Mouse (Mus musculus) heart, embryonic 13.5 days (tissue): ENCODE measurements at regions not wholly inside any gene's neighbourhood (a gene's known extent, or its start where the extent isn't known, plus 50 kb on each side); places are given as distances from the start of the nearest gene placed in this dataset.

Experiments
- ATAC-seq: fragments of 200-750 bp; cut with Nextera tagmentation; 2 replicates; pipeline ENCODE4 v1.8.0; 2017; ENCODE audit warnings: moderate TSS enrichment; ENCODE audit not compliant: insufficient number of reproducible peaks, low FRiP score, low TSS enrichment; ENCODE audit errors: extremely low read depth
- H3K27ac ChIP-seq: fragments of 300-500 bp; sonication (generic); replicated peaks from 2 replicates; pipeline ENCODE4 v1.5.1; 2015; ENCODE audit warnings: moderate library complexity, mild to moderate bottlenecking, inconsistent platforms
- H3K27me3 ChIP-seq: fragments of 300-500 bp; sonication (generic); replicated peaks from 2 replicates; pipeline ENCODE4 v1.6.1; 2015; ENCODE audit warnings: mild to moderate bottlenecking, inconsistent platforms
- H3K36me3 ChIP-seq: fragments of 300-500 bp; sonication (generic); 2 replicates; pipeline ENCODE4 v1.6.1; 2015; ENCODE audit warnings: mild to moderate bottlenecking, inconsistent platforms
- H3K4me1 ChIP-seq: fragments of 300-500 bp; sonication (generic); 2 replicates; pipeline ENCODE4 v1.6.1; 2015; ENCODE audit warnings: inconsistent platforms
- H3K4me2 ChIP-seq: fragments of 300-500 bp; sonication (generic); 2 replicates; pipeline ENCODE4 v1.6.1; 2015; ENCODE audit warnings: inconsistent platforms, mild to moderate bottlenecking, moderate library complexity
- H3K4me3 ChIP-seq: fragments of 300-500 bp; sonication (generic); 2 replicates; pipeline ENCODE4 v1.5.1; 2015; ENCODE audit warnings: moderate library complexity, mild to moderate bottlenecking, inconsistent platforms
- H3K9ac ChIP-seq: fragments of 300-500 bp; sonication (generic); 2 replicates; pipeline ENCODE4 v1.6.1; 2015; ENCODE audit warnings: inconsistent platforms, mild to moderate bottlenecking, moderate library complexity
- H3K9me3 ChIP-seq: fragments of 300-500 bp; sonication (generic); 2 replicates; pipeline ENCODE4 v1.6.1; 2016; ENCODE audit warnings: inconsistent platforms
- WGBS: fragments of 180-500 bp; shearing (Covaris S2); methylation state at CpG from one replicate; pipeline ENCODE4 v1.1.7; 2015; ENCODE audit warnings: mixed read lengths; 5-methylcytosine and 5-hydroxymethylcytosine counted together

DNA sequence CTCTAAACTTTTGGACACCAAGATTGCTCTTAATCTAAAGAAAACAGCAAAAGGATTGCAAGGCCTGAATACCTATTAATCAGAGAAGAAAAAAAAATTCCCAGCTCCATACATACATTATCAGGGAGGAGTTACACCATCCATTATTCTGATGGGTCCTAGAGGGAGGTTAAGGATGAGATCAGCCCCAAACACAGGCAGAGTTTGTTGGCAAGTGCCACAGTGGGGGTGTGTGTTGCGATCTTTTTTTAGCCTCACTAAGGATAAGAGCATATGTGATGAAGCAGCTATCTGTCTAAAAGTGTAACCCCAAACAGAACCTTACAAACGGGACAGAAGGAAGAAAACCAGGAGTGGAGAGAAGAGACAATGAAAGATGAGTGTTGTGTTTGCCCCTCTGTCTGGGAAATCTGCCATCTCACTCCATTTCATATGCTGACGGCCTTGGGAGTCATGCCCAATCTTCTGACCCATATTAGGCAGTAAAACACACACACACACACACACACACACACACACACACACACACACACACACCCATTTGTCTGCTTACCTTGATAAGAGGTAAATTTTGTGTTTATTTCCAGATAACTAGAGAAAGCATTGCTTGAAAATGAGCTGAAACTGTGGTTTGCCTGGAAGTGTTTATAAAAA lies 61.4 kb upstream of the Adamts9 start:
- Histone ChIP-seq H3K4me2 (no peak overlapping the region), H3K27ac (peak overlapping the region; percentile 33)
- WGBS: 20% methylated on average over 3 of the region's 3 CpGs

DNA sequence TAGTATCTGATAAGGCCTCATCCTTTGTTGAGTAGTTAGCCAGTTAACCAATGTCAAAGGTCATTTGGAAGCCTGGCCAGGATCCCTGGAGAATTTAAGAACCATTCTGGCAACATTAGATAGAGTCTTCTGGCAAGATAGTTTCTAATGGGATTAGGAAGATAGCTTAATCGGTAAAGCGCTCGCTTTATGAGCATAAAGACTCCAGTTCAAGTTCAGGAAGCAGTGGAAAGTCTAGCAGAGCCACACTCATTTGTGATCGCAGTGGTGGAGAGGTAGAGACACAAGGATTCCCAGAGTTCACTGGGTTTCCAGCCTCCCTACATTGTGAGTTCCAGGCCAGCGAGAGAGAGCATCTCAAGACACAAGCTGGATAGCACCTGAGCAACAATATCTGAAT lies 60.5 kb upstream of the Adamts9 start:
- H3K27ac ChIP-seq: no peak overlapping the region
- H3K9ac ChIP-seq: no peak overlapping the region
- WGBS: 90% methylated on average over 5 of the region's 5 CpGs
- H3K4me3 ChIP-seq: no peak overlapping the region
- peaks cover 25% of the 10 kb centered on the region for H3K4me1 ChIP-seq
- H3K4me2 ChIP-seq: no peak overlapping the region
- H3K9me3 ChIP-seq: no peaks in the 10 kb centered on the region
- no peaks in the 10 kb centered on the region for H3K36me3 ChIP-seq
- H3K27me3 ChIP-seq: no peaks in the 10 kb centered on the region
- ATAC-seq: no peak

More for the DNA sequence above, 61.4 kb upstream of the Adamts9 start:
- no peaks in the 10 kb centered on the region for H3K36me3 ChIP-seq
- no peak overlapping the region for H3K4me3 ChIP-seq
- H3K9me3 ChIP-seq: no peaks in the 10 kb centered on the region
- no peak for ATAC-seq
- peaks cover 25% of the 10 kb centered on the region for H3K4me1 ChIP-seq
- H3K9ac ChIP-seq: no peak overlapping the region
- H3K27me3 ChIP-seq: no peaks in the 10 kb centered on the region

DNA sequence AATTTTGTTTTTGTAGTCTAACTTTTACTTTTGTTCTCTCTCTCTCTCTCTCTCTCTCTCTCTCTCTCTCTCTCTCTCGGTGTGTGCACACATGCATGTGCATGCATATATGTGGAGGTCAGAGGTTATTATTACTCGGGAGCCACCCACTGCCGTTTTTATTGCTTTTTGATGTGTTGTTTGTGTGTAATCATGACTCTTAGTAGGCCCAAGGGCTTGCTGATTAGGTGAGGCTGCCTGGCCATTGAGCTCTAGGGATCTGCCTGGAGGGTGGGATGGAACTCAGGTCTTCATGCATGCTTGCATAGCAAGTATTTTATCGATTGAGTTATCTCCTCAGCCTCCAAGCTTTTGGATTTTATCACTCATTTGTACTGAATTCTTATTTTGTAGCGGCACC lies 50.4 kb upstream of the Adamts9 start:
- no peaks in the 10 kb centered on the region for H3K27me3 ChIP-seq
- H3K36me3 ChIP-seq: 0 out of 2 replicates have a peak, but pooled peaks cover 3% of the 10 kb centered on the region
- ATAC-seq: no peak
- no peak overlapping the region for H3K9ac ChIP-seq
- no peaks in the 10 kb centered on the region for H3K9me3 ChIP-seq
- peaks cover 11% of the 10 kb centered on the region for H3K4me1 ChIP-seq
- H3K4me3 ChIP-seq: no peak overlapping the region
- no peak overlapping the region for H3K4me2 ChIP-seq
- no peak overlapping the region for H3K27ac ChIP-seq
- 74% methylated on average over 5 of the region's 5 CpGs for WGBS
